Mouse (Mus musculus): ENCODE measurements around the gene Ifrd2.

Ifrd2 gene

GRCm38 (mm10) chr9:107586974-107587832 lies at the start of gene Ifrd2:
Gene Ifrd2, plus strand, starts transcription at chr9:107587642.
- DNase-seq (ENCODE audit: inconsistent ontology term) = peak; percentile 98

- no peak for DNase-seq (ENCODE audit: inconsistent ontology term)
Observed at GRCm38 (mm10) chr9:107538231-107538630, 49.2 kb upstream of the Ifrd2 start.

- DNase-seq (ENCODE audit: inconsistent ontology term) = no peak
Observed at GRCm38 (mm10) chr9:107538711-107539110, 48.7 kb upstream of the Ifrd2 start.

DNA sequence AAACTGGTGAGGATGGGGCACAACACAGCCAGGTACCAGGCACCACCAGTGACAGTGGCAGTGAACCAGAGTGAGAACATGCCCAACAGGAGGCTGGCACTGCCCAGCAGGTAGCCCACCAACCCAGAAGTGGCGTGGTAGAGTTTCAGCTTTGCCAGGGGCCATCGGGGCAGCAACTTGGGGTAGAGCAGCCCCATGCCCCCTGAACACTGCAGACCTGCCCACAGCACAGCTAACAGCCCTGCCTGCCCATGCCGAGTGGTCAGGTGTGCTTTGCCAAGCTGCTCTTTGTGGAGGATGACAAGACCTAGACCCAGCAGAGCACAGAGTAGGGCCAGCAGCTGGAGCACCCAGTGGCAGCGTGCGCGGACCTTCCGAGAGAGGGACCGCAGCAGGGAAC lies 47.5 kb upstream of the Ifrd2 start:
- DNase-seq (ENCODE audit: inconsistent ontology term) = no peak

DNA sequence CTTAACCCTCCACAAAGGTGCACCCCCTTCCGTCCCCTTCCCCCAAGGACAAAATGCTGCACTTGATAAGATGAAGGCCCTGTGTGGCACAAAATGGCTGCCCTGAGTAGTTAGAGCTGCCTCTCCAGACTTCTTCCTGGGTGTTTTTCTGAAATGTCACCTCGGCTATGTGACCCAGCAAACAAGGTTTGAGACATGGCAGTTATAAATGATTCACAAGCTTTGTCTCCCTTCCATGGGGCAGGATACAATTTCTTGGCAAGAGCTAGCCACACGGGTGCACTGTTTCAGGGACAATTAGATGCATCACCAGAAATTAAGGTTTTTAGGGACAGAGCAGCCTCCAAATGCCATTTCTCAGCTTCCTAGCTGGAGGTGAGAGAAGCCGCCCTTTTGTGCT lies 47.0 kb upstream of the Ifrd2 start:
- no peak for DNase-seq (ENCODE audit: inconsistent ontology term)

GRCm38 (mm10) chr9:107541005-107541404 lies 46.4 kb upstream of the Ifrd2 start:
- no peak for DNase-seq (ENCODE audit: inconsistent ontology term)

DNA sequence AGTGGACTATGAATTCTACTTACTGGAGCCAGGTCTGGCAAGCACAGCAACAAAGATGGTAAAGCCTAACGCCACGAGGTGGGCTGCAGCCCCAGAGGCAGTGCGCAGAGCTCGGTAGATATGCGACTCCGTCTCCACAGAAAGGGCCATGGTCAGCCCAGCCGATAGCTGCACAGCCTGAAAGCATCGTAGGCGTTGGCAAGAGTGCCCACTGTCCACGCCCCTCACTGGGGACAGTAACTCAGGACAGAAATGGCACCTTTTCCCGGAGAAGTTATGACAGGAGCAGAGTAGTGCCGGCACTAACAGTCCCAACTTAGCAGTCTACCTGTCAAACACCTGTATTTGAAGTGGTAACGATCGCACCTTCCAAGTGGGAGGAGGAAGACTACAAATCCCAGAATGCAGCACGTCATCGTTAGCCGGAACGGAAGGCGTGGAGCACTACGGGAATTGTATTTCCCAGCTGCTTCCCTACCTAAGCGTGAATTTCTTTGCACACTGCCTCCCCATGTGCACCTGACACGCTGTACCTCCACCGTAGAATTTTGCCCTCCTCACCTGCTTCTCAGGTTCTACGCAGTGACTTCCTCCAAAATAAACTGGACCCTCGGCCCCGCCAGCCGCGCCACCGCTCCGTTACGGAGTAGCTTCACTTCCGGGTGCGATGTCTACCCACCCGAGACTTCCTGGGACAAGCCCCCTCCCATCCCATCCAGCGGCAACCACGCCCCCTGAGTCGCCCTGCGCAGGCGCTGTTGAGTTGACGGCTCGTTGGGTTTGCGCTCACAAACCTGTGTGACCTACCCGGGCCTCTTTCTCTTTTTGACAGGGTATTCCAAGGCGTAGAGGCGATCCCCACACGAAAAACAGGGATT lies 45.7 kb upstream of the Ifrd2 start, which contains the start of the genes Cyb561d2 and Nprl2:
TSS of gene Cyb561d2 (minus strand) at position 720 of the 878 bp plus-strand sequence.
TSS of gene Nprl2 (plus strand) at position 753 of the 878 bp plus-strand sequence.
- DNase-seq (ENCODE audit: inconsistent ontology term) = peak; percentile 97

DNA sequence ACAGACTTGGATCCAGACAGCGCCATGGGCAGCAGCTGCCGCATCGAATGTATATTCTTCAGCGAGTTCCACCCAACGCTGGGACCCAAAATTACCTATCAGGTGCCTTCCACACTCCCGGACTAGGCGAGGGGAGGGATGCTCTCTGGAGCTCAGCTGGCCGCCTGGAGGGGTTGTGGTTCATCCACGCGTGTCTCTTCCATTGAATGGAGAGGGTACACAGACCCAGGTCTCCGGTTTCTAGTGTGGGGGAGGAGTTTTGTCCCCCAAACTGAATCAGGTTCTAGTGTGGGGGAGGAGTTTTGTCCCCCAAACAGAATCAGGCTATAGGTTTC lies 45.1 kb upstream of the Ifrd2 start:
- no peak for DNase-seq (ENCODE audit: inconsistent ontology term)

DNA sequence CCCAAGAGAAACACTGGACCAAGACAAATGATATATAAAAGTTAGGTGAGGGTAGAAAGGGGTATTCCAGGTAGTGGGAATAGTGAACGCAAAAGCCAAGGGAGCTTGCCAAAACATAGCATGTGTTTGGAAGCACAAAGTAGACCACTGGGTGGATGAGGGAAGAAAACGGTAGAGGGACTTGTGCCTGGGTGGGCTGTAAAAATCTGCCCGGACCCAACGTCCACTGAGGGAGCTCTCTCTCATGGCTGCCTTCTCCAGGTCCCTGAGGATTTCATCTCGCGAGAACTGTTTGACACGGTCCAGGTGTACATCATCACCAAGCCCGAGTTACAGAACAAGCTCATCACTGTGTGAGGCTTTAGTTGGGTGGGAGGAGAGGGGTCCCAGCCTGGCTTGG lies 44.7 kb upstream of the Ifrd2 start:
- no peak for DNase-seq (ENCODE audit: inconsistent ontology term)

- no peak for DNase-seq (ENCODE audit: inconsistent ontology term)
Observed at GRCm38 (mm10) chr9:107543299-107543698, 44.1 kb upstream of the Ifrd2 start.

GRCm38 (mm10) chr9:107544196-107544700 lies 43.2 kb upstream of the Ifrd2 start:
- DNase-seq (ENCODE audit: inconsistent ontology term) = no peak

DNA sequence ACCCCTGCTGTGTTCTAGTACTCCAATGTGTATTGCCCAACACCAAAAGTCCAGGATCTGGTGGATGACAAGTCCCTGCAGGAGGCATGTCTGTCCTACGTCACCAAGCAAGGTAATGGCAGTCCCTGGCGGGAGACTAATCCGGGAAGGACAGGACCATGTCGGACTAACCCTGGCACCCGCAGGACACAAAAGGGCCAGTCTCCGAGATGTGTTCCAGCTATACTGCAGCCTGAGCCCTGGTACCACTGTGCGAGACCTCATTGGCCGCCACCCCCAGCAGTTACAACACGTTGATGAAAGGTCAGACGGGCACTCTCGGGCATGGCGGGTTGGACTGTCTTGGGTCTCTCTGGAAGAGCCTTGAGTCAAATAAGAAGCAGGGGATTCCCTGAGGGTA lies 42.7 kb upstream of the Ifrd2 start:
- no peak for DNase-seq (ENCODE audit: inconsistent ontology term)

DNA sequence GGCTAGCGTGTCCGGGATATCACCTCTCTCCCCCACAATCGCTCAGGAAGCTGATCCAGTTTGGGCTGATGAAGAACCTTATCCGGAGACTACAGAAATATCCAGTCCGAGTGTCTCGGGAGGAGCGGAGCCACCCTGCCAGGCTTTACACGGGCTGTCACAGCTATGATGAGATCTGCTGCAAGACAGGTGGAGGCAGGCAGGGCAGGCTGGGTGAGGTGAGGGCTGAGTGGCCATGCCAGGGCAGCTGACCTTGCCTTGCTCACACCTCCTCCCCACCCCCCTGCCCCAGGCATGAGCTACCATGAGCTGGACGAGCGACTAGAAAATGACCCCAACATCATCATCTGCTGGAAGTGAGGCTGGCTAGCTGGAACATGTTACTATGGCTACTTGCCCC lies 42.2 kb upstream of the Ifrd2 start:
- DNase-seq (ENCODE audit: inconsistent ontology term) = no peak

- DNase-seq (ENCODE audit: inconsistent ontology term) = peak; percentile 41
Observed at GRCm38 (mm10) chr9:107545602-107546001, 41.8 kb upstream of the Ifrd2 start.

DNA sequence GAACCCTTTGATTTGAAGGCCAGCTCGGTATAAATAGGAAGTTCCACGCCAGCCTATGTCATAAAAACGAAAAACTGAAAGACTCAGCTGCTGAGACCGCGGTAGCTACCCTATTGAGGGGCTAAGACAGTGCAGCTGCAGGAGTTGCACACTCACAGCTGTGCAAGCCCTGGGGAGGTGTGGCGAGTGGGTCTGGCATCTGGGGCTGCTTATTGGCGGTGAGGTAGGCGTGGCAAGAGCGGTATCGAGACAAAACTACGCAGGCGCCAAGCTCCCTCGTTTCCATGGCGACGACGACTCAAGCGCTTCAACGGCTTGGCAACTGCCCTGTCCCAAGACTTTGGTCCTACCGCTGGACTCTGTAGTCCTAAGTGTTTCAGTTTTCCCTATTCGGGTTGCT lies 40.4 kb upstream of the Ifrd2 start, which contains the start of gene Zmynd10:
TSS of gene Zmynd10 (plus strand) at position 273 of the 400 bp plus-strand sequence.
- peak; percentile 85 for DNase-seq (ENCODE audit: inconsistent ontology term)

DNA sequence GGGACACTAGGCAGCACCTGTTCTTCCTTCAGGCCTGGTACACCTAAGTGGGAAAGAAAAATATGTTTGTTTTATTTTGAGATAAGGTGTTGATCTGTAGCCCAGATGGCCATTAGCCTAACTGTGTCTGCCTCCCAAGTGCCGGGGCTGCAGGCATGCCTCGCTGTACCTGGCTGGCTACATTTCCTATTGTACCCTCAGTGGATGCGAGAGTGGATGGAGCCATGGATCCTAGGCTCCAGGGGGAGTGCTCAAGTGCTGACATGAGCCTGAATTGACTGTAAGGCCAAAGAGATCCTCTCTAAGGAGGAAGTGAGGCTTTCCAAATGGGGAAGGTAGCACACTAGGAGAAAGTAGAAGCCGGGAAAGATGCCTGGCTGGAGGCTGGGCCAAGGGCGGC lies 39.5 kb upstream of the Ifrd2 start:
- no peak for DNase-seq (ENCODE audit: inconsistent ontology term)

- DNase-seq (ENCODE audit: inconsistent ontology term) = no peak
Observed at GRCm38 (mm10) chr9:107548820-107549219, 38.6 kb upstream of the Ifrd2 start.

GRCm38 (mm10) chr9:107549297-107550074 lies 38.0 kb upstream of the Ifrd2 start:
- no peak for DNase-seq (ENCODE audit: inconsistent ontology term)

DNA sequence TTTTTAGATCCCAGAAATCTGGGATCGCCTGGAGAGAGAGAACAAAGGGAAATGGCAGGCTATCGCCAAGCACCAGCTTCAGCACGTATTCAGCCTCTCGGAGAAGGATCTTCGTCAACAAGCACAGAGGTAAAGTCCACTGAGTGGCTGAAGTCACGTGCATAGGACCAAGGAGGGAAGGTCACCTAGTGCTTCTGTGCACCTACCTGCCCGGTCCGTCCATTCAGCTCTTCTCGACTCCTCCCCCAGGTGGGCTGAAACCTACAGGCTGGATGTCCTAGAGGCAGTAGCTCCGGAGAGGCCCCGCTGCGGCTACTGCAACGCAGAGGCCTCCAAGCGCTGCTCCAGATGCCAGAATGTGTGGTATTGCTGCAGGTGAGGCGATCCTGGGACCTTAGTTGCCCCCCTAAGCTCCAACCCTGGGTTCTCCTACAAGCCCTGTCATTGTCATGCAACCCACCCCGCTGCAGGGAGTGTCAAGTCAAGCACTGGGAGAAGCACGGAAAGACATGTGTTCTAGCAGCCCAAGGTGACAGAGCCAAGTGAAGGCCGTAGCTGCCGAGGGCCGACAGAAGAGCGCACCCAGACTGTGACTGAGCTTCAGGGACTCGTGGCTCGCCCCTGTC lies 36.8 kb upstream of the Ifrd2 start:
- no peak for DNase-seq (ENCODE audit: inconsistent ontology term)

- DNase-seq (ENCODE audit: inconsistent ontology term) = peak; percentile 60
Observed at GRCm38 (mm10) chr9:107551117-107551889, 36.1 kb upstream of the Ifrd2 start, which contains the start of gene Rassf1. Gene Rassf1, plus strand, starts transcription at chr9:107551555.
